ENCODE assay signal across 8 mouse cellular contexts in the genomic region with DNA sequence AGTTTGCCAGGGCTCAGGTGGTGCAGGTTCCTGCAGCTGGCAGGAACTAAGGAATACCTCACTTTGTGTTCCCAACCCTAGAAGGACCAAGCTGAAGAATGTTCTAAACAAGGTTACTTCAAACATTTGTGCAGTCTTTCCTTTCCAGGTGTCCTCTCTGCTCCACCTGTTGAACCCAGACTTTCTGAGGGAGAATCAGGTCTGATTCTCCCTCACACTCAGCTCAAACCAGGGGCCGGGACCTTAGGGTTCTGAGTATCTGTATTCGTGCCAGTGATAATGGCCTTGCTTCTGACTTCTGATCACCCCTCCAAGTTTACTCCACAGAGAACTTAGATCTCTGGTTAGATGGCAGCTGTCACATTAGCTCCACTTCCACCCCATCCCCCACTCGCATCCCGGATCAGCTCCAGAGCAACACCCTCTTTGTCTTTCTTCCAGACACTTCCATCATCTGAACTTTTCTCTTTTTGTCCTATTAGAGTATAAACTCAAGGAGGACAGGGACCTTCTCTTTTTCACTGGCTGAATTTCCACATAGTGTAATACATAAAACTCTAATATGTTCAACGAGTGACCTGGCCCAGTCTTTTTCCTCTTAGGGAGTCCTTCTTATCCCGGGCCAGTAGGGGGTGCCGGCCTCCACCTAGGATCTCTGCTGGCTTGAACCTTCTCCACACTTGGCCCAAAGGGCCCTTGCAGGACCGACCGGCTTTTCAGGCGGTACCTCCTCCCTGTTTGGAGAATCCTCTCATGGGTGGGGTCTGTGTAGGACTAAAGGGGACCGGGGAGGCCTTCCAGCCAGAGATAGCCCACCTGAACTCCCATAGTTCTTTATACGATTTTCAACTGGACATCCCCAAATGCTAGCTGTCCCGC. TPM values are rescaled to one million over a fixed set of nuclear protein-coding genes. Genes with fewer than 3 reads are reported as not detected.
A peak's percentile ranks its signal among the peaks of the same experiment; 100 is the strongest.
DNase-seq lines count a peak whose midpoint lies in the region; ATAC-seq lines count a peak whose summit lies in the region.

No protein-coding gene starts in this region.

- peaks cover 62% of the 10 kb centered on the region for H3K4me1 ChIP-seq in hindbrain, embryonic 13.5 days (replicated peaks)

- H3K9me3 ChIP-seq in hindbrain, embryonic 13.5 days, result no peaks in the 10 kb centered on the region

- no peaks in the 10 kb centered on the region for H3K36me3 ChIP-seq in hindbrain, embryonic 13.5 days

- H3K27me3 ChIP-seq in hindbrain, embryonic 13.5 days, result peaks cover 68% of the 10 kb centered on the region

- ATAC-seq in hindbrain, embryonic 13.5 days (ENCODE audit: low FRiP score), result peak; percentile 29; the same call in 1 of the 2 replicates

- 24% methylated on average over 13 of the region's 13 CpGs for WGBS in hindbrain, embryonic 13.5 days

- no peak overlapping the region for H3K9ac ChIP-seq in hindbrain, embryonic 13.5 days

- peak; percentile 91 for DNase-seq in ZHBTc4 (ENCODE audit: low read depth, low spot score)
- DNase-seq in cerebellum, adult 9-10 months, result peak; percentile 90
- DNase-seq in gastrocnemius, adult 18-20 months (ENCODE audit: low spot score), result peak; percentile 83
- DNase-seq in left cerebral cortex, postnatal 4 days, result peak; percentile 83
- peak; percentile 79 for DNase-seq in mesoderm, embryonic 11.5 days (ENCODE audit: low read depth, low spot score)
- DNase-seq in right cerebral cortex, postnatal 4 days, result peak; percentile 73
- no peak for DNase-seq in frontal cortex, postnatal 25 days (ENCODE audit: low spot score in 2 of 2)

- H3K4me3 ChIP-seq in hindbrain, embryonic 13.5 days, result peak overlapping the region; percentile 57

- no peak overlapping the region for H3K27ac ChIP-seq in hindbrain, embryonic 13.5 days

- peak overlapping the region; percentile 77 for H3K4me2 ChIP-seq in hindbrain, embryonic 13.5 days

- intact Hi-C loops in left cerebral cortex, postnatal 4 days (cut with DNase I), result no loop called here

RNA-seq across cellular contexts. Expression of a gene that starts 1.0 kb away (rescaled TPM):
- total RNA-seq in gastrocnemius, adult 18-20 months (2021), result 1 to 10 TPM in 1 of 2 experiments, under 1 TPM in 1; 0.96 to 1.1 TPM
- polyA plus RNA-seq in hindbrain, embryonic 13.5 days (2015; fragmentation: Nextera tagmentation; extraction: Ambion mirVana), result 6.2 and 8.0 TPM in 2 replicates
- total RNA-seq in left cerebral cortex, postnatal 4 days (2021), result 10 to 100 TPM; 31.6 to 35.4 TPM

RNA-seq across cellular contexts. Expression of a gene that starts 1.5 kb away (rescaled TPM):
- total RNA-seq in gastrocnemius, adult 18-20 months (2021), result 1 to 10 TPM; 4.6 to 5.6 TPM
- polyA plus RNA-seq in hindbrain, embryonic 13.5 days (2015; fragmentation: Nextera tagmentation; extraction: Ambion mirVana), result 14.4 and 15.5 TPM in 2 replicates
- total RNA-seq in left cerebral cortex, postnatal 4 days (2021), result 10 to 100 TPM; 15.2 to 15.3 TPM

RNA-seq across cellular contexts. Expression of a gene that starts 13.9 kb away (rescaled TPM):
- 1 to 10 TPM; 2.5 to 2.8 TPM for total RNA-seq in gastrocnemius, adult 18-20 months (2021)
- polyA plus RNA-seq in hindbrain, embryonic 13.5 days (2015; fragmentation: Nextera tagmentation; extraction: Ambion mirVana), result 17.0 and 18.2 TPM in 2 replicates
- 10 to 100 TPM in 1 of 2 experiments, 1 to 10 TPM in 1; 9.2 to 11.2 TPM for total RNA-seq in left cerebral cortex, postnatal 4 days (2021)

RNA-seq across cellular contexts. Expression of a gene that starts 23.3 kb away (rescaled TPM):
- 1 to 10 TPM; 1.8 to 6.6 TPM for total RNA-seq in gastrocnemius, adult 18-20 months (2021)
- polyA plus RNA-seq in hindbrain, embryonic 13.5 days (2015; fragmentation: Nextera tagmentation; extraction: Ambion mirVana), result 3.4 TPM in 2 replicates
- total RNA-seq in left cerebral cortex, postnatal 4 days (2021), result 1 to 10 TPM; 5.2 to 5.6 TPM

Comparison
In these comparisons a context has a peak if more than half of its experiments do, and no peak if none do; other contexts are left out.
1. DNase-seq: peak in ZHBTc4 (single experiment), cerebellum, adult 9-10 months (single experiment), gastrocnemius, adult 18-20 months (single experiment), left cerebral cortex, postnatal 4 days (single experiment), mesoderm, embryonic 11.5 days (single experiment) and right cerebral cortex, postnatal 4 days (single experiment); none in frontal cortex, postnatal 25 days (0 of 2).
2. RNA of a gene that starts 1.0 kb away (total RNA-seq): 31.6 to 35.4 TPM in left cerebral cortex, postnatal 4 days; 0.96 to 1.1 TPM in gastrocnemius, adult 18-20 months; every median in the first group is over 10 times any median in the second.